Mouse (Mus musculus) small intestine, adult 2 months (tissue): ENCODE data around the gene Stxbp3.

Experiments used
- CTCF ChIP-seq: fragments of 200-500 bp; IDR thresholded peaks from 2 replicates; pipeline ENCODE4 v1.5.1; 2012; ENCODE audit warnings: low read depth, mild to moderate bottlenecking, control low read depth, inconsistent platforms, low read length, moderate library complexity, mixed read lengths; ENCODE audit not compliant: insufficient replicate concordance, insufficient read length; ENCODE audit errors: extremely low read depth
- POLR2A ChIP-seq: fragments of 200-500 bp; IDR thresholded peaks from 2 replicates; pipeline ENCODE4 v1.6.1; 2012; ENCODE audit warnings: low read depth, mild to moderate bottlenecking, control low read depth, inconsistent platforms, low read length, moderate library complexity

DNA sequence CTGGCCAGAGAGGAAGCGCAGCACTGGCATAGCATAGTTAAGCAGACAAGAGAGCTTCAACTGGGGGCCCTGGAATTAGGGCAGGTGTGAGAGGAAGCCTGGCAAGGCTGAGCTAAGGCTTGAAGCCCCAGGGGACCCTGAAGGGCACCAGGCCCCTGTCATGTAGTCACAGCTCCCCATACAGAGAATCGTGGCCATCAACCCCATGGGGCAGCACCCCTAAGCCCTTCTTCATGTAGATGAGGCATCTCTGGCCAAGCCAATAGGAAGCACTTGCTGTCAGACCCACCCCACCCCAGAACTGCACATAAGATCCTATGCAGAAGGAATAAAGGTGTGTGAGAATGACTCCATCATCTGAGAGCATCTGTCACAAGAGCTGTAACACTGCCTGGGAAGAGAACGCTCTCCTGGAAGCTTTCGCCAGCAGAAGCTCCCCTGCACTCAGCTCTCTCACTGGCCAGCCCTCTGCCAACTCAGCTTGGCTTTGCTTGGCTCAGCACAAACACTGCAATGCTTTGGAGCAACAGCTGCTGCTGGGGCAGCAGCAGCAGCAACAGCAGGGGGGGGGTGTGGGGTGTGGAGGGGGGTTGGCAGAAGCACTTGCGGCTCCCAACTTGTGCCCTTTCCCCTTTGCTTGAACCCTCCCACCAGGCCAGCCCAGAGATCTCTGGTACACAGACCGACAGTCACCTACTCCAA is 11.8 kb upstream of the Stxbp3 start:
- TF ChIP-seq CTCF (no peak), POLR2A (no peak)
